Mouse (Mus musculus) limb, embryonic 11.5 days (tissue): Measurements from ENCODE around the gene Dhrs13. TPM values are rescaled to one million over a fixed set of nuclear protein-coding genes. Genes with fewer than 3 reads are reported as not detected.
A peak's percentile ranks its signal among the peaks of the same experiment; 100 is the strongest.
"Not testable (repeated sequence)": the region's sequence is repeated elsewhere in the genome, so short reads cannot be mapped to it uniquely, and the experiment has no call there.

Experiments used
- ATAC-seq: fragments of 200-750 bp; cut with Nextera tagmentation; 2 replicates; pipeline ENCODE4 v1.8.0; 2017; ENCODE audit warnings: low read depth; ENCODE audit not compliant: insufficient number of reproducible peaks, low FRiP score, low TSS enrichment
- DNase-seq: peaks from one replicate; pipeline ENCODE4 v3.0.0-alpha.2; 2015; ENCODE audit warnings: low spot score
- H3K27ac ChIP-seq: fragments of 300-500 bp; sonication (generic); replicated peaks from 2 replicates; pipeline ENCODE4 v1.5.1; 2014; ENCODE audit warnings: low read depth, mild to moderate bottlenecking, low read length
- H3K27me3 ChIP-seq: fragments of 300-500 bp; sonication (generic); 2 replicates; pipeline ENCODE4 v1.6.1; 2014; ENCODE audit warnings: mild to moderate bottlenecking, low read length, mixed read lengths; ENCODE audit not compliant: control insufficient read depth, insufficient read depth
- H3K36me3 ChIP-seq: fragments of 300-500 bp; sonication (generic); 2 replicates; pipeline ENCODE4 v1.6.1; 2014; ENCODE audit warnings: mild to moderate bottlenecking, low read length, moderate library complexity, mixed read lengths; ENCODE audit not compliant: control insufficient read depth, insufficient read depth
- H3K4me1 ChIP-seq: fragments of 300-500 bp; sonication (generic); 2 replicates; pipeline ENCODE4 v1.6.1; 2014; ENCODE audit warnings: low read length, mixed read lengths; ENCODE audit not compliant: control insufficient read depth, insufficient read depth
- H3K4me2 ChIP-seq: fragments of 300-500 bp; sonication (generic); 2 replicates; pipeline ENCODE4 v1.6.1; 2014; ENCODE audit warnings: low read depth, mild to moderate bottlenecking, moderate library complexity; ENCODE audit not compliant: severe bottlenecking
- H3K4me3 ChIP-seq: fragments of 300-500 bp; sonication (generic); 2 replicates; pipeline ENCODE4 v1.5.1; 2014; ENCODE audit warnings: low read depth, low read length
- H3K9ac ChIP-seq: fragments of 300-500 bp; sonication (generic); 2 replicates; pipeline ENCODE4 v1.6.1; 2014; ENCODE audit warnings: mild to moderate bottlenecking, low read length
- H3K9me3 ChIP-seq: fragments of 300-500 bp; sonication (generic); 2 replicates; pipeline ENCODE4 v1.6.1; 2016; ENCODE audit warnings: low read length; ENCODE audit not compliant: control insufficient read depth
- WGBS: fragments of 180-500 bp; shearing (Covaris S2); extraction: QIAGEN DNeasy Blood & Tissue Kit; methylation state at CpG from one replicate; pipeline ENCODE4 v1.1.7; 2014; 5-methylcytosine and 5-hydroxymethylcytosine counted together
- polyA plus RNA-seq: library from polyadenylated mRNA; unstranded; fragments of >200 nt; fragmentation: Nextera tagmentation; extraction: Ambion mirVana; gene quantifications from 2 replicates; pipeline ENCODE4 v1.2.1, GENCODE M21; 2014

Gene Dhrs13
- polyA plus RNA-seq, 1 experiment from 2014 or later: 19.1 TPM

DNA sequence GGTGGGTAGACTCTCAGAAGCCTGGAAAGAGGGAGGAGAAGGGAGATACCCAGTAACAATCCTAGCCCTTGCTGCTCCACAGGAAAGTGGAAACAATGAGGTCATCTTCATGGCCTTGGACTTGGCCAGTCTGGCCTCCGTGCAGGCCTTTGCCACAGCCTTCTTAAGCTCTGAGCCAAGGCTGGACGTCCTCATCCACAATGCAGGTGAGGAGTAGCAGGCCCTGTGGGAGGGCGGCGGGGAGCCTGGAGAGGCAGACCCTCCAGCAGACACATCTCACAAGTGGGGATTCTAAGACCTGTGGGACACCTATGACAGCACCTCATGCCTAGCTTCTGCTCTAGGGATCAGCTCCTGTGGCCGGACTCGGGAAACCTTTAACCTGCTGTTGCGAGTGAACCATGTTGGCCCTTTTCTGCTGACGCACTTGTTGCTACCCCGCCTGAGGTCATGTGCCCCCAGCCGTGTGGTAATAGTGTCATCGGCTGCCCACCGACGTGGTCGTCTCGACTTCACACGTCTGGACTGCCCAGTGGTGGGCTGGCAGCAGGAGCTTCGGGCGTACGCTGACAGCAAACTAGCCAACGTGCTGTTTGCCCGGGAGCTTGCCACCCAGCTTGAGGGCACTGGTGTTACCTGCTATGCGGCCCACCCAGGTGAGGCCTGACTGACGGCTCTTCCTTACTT, 2.0 kb downstream of the Dhrs13 start:
- H3K27me3 ChIP-seq: no peaks in the 10 kb centered on the region
- H3K9me3 ChIP-seq: no peaks in the 10 kb centered on the region
- no peak overlapping the region for H3K27ac ChIP-seq
- H3K4me3 ChIP-seq: no peak overlapping the region
- 94% methylated on average over 23 of the region's 23 CpGs for WGBS
- H3K4me2 ChIP-seq: no peak overlapping the region
- H3K36me3 ChIP-seq: peaks cover 8% of the 10 kb centered on the region
- no peak for DNase-seq
- peaks cover 17% of the 10 kb centered on the region for H3K4me1 ChIP-seq
- no peak for ATAC-seq
- H3K9ac ChIP-seq: no peak overlapping the region

DNA sequence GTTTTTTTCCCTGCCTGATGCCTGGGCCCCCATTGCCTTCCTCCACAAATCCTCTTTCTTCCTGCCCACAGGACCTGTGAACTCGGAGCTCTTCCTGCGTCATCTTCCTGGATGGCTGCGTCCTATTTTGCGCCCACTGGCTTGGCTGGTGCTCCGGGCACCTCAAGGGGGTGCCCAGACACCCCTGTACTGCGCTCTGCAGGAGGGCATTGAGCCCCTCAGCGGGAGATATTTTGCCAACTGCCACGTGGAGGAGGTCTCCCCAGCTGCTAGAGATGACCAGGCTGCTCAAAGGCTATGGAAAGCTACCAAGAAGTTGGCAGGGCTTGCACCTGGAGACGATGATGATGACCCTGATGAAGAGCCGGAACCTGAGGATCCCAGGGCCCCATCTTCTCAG, 4.7 kb downstream of the Dhrs13 start:
- no peak overlapping the region for H3K4me2 ChIP-seq
- H3K36me3 ChIP-seq: peaks cover 5% of the 10 kb centered on the region
- peaks cover 12% of the 10 kb centered on the region for H3K4me1 ChIP-seq
- no peak for ATAC-seq
- no peak overlapping the region for H3K27ac ChIP-seq
- H3K9ac ChIP-seq: no peak overlapping the region
- no peak for DNase-seq
- no peaks in the 10 kb centered on the region for H3K27me3 ChIP-seq
- H3K9me3 ChIP-seq: no peaks in the 10 kb centered on the region
- 84% methylated on average over 10 of the region's 10 CpGs for WGBS
- no peak overlapping the region for H3K4me3 ChIP-seq

DNA sequence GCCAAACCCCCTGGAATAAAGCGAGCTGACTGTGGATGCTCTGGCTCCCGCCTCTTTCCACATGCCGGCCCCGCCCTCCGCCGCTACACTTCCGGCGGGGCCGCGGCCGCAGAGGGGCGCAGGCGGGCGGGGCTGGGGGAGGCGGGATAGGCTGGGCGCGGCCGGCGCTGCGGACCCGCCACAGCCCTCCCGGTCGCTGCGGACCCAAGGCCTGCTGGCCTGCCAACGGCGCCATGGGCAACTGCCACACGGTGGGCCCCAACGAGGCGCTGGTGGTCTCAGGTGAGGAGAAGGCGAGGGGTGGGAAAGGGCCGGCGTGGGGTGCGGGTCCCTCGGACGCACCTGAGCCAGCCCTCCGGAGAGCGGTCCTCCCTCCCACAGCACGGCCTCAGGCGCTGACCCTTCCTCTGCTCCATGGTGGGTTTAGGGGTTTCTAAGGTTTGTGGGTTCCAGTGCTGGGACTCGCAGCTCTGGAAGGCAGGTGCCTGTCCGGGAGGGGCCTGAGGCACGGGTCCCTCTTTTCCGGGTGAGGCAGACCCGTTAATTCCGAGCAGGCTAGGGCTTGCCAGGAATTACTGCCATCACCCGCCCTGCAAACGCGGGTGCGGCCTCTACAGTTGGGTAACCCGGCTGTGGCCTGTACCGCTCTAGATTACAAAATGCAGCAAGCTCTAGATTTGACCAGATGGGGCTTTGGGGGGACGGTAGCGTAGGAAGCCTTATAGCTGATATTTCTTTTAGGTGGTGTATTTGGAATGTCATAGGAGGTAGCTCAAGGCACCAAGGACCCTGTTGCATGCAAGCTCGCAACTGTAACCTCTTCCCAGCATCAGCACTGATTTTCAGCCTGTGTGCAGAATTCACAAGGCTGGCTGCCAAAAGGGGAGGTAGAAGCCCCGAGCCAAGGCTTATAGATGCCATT, 6.0 kb downstream of the Dhrs13 start, which contains the start of gene Flot2:
Gene Flot2, plus strand, starts transcription at position 101 of the 922 bp plus-strand sequence.
- Histone ChIP-seq H3K27ac (no peak within 1 kb of the TSS), H3K9ac (peak within 1 kb of the TSS; percentile 85), H3K36me3 (peaks cover 8% of the 10 kb centered on the region), H3K27me3 (no peaks in the 10 kb centered on the region), H3K4me1 (peaks cover 12% of the 10 kb centered on the region), H3K4me2 (peak within 1 kb of the TSS; percentile 81), H3K4me3 (peak within 1 kb of the TSS; percentile 83), H3K9me3 (no peaks in the 10 kb centered on the region; the same call in 1 of the 2 replicates)
- 3% methylated on average over 51 of the region's 55 CpGs for whole genome bisulfite sequencing
- ATAC-seq: peak; percentile 85
- peak; percentile 78 for DNase-seq

- Histone ChIP-seq H3K9me3 (no peaks in the 10 kb centered on the region; the same call in 1 of the 2 replicates), H3K4me1 (peaks cover 12% of the 10 kb centered on the region), H3K36me3 (peaks cover 3% of the 10 kb centered on the region; the same call in 1 of the 2 replicates), H3K9ac (no peak overlapping the region), H3K27me3 (no peaks in the 10 kb centered on the region), H3K4me3 (no peak overlapping the region), H3K4me2 (no peak overlapping the region), H3K27ac (no peak overlapping the region)
- ATAC-seq (no peak), DNase-seq (no peak)
- 70% methylated on average over 2 of the region's 2 CpGs for WGBS
These were observed 8.8 kb downstream of the Dhrs13 start for GRCm38 (mm10) chr11:78040878-78041277.

- H3K9ac ChIP-seq, H3K9me3 ChIP-seq, ATAC-seq, H3K27ac ChIP-seq, H3K4me2 ChIP-seq, H3K27me3 ChIP-seq, DNase-seq, H3K4me3 ChIP-seq, H3K4me1 ChIP-seq, H3K36me3 ChIP-seq: not testable (repeated sequence)
- WGBS: 95% methylated on average over 4 of the region's 4 CpGs
These were observed 10.3 kb downstream of the Dhrs13 start for GRCm38 (mm10) chr11:78042290-78042870.

GRCm38 (mm10) chr11:78044758-78045251, 12.7 kb downstream of the Dhrs13 start:
- no peaks in the 10 kb centered on the region for H3K4me1 ChIP-seq
- no peak overlapping the region for H3K4me3 ChIP-seq
- no peaks in the 10 kb centered on the region for H3K27me3 ChIP-seq
- DNase-seq (no peak), ATAC-seq (no peak)
- H3K4me2 ChIP-seq: no peak overlapping the region
- no peak overlapping the region for H3K9ac ChIP-seq
- whole genome bisulfite sequencing: 87% methylated on average over 5 of the region's 5 CpGs
- H3K27ac ChIP-seq: no peak overlapping the region
- peaks cover 5% of the 10 kb centered on the region; the same call in 1 of the 2 replicates for H3K36me3 ChIP-seq
- H3K9me3 ChIP-seq: no peaks in the 10 kb centered on the region; the same call in 1 of the 2 replicates

- H3K4me3 ChIP-seq, DNase-seq, H3K4me2 ChIP-seq, H3K9me3 ChIP-seq, H3K27ac ChIP-seq, H3K4me1 ChIP-seq, ATAC-seq, H3K9ac ChIP-seq, H3K27me3 ChIP-seq, H3K36me3 ChIP-seq: not testable (repeated sequence)
- 93% methylated on average over 2 of the region's 4 CpGs for WGBS
These were observed 16.6 kb downstream of the Dhrs13 start for GRCm38 (mm10) chr11:78048637-78049036.

GRCm38 (mm10) chr11:78053078-78053477, 21.0 kb downstream of the Dhrs13 start:
- Histone ChIP-seq H3K27ac (no peak overlapping the region), H3K4me1 (no peaks in the 10 kb centered on the region), H3K36me3 (peaks cover 15% of the 10 kb centered on the region; the same call in 1 of the 2 replicates), H3K4me3 (no peak overlapping the region), H3K9me3 (no peaks in the 10 kb centered on the region), H3K4me2 (no peak overlapping the region), H3K9ac (no peak overlapping the region), H3K27me3 (no peaks in the 10 kb centered on the region)
- no peak for DNase-seq
- 93% methylated on average over 8 of the region's 8 CpGs for WGBS
- no peak for ATAC-seq
